In the genomic region with DNA sequence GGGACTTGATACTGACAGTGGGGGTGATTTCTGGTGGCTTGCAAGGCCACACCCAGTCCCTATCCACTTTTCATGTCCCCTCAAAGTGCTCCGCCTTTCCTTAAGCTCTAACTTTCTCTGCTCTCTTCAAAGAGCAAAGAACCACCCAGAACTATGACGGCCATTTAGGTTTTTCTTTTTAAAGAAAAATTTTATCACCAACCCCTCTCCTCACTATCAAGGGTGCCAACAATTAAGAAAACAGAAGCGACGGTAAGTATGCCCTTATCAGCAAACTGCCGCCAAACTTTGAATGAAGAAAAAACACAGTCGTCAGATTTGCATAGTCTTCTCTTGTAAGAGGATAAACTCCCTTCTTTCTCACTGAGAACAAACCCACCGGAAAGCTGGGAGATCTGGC, we compare ENCODE assay signal across 1 mouse cellular context.
A peak's percentile ranks its signal among the peaks of the same experiment; 100 is the strongest.
TF ChIP-seq lines count a peak whose summit lies in the region.

No protein-coding gene starts in this region.

TF ChIP-seq in CH12.LX, 34 proteins besides CTCF, POLR2A, EP300 and RAD21 (continued from another document):
- TF ChIP-seq E2F4 (IDR thresholded peaks at IDR 0.05; ENCODE audit: insufficient replicate concordance, low read depth, low read length) (0 out of 2 replicates have a peak, but pooled peaks have one; percentile 49), RCOR1 (conservative IDR thresholded peaks at IDR 0.05; ENCODE audit: low read depth, low read length) (no peak), MAX (IDR thresholded peaks at IDR 0.05; ENCODE audit: low read length) (no peak), NRF1 (IDR thresholded peaks at IDR 0.05; ENCODE audit: low read depth, low read length) (no peak), MYC (IDR thresholded peaks at IDR 0.05; ENCODE audit: low read depth, low read length) (no peak)
TF ChIP-seq in CH12.LX: peak in this region for 3.
